ENCODE assay signal across 10 mouse cellular contexts in the genomic region with DNA sequence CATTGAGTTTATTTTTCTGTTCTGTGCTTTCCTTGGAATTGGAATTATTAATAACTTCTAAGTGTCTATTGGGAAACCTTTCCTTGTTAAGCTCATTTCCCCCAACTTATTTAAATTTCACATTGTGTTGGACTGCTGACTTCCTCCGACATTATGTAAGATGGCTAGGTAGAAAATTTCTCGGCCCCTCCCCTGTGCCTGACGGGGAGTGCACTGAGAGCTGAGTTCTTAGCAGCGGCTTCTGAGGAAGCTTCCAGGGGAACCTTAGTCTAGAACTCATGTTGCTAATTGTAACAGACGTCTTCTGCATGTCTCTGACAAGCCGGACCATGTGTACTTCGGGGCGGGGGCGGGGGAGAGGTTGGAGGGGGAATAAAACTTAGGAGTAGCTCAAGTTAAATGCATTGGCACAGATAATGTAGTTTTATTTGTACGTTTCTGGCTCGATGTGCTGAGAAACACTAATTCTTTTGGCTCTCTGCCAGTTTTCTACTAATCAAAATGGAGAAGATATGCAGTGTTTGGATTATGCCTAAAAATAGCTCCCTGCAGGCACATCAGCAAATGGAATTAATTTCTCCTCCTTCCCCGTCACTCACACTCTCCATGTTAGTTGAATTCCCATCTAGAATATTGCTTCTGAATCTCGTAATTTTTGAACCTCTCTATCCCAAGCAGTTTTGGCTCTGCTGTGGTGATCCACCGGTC. TPM values are rescaled to one million over a fixed set of nuclear protein-coding genes. Genes with fewer than 3 reads are reported as not detected.
A peak's percentile ranks its signal among the peaks of the same experiment; 100 is the strongest.
DNase-seq lines count a peak whose midpoint lies in the region; ATAC-seq and TF ChIP-seq lines count a peak whose summit lies in the region.
"Had no signal": no experiment of that assay in that cellular context is flagged by ENCODE, and none has a peak within 500 bp of the region (broad histone marks: within the 10 kb centered on the region; RNA-seq: fewer than 3 reads in every experiment).

No protein-coding gene starts in this region.

- peaks cover 36% of the 10 kb centered on the region for H3K4me1 ChIP-seq in forebrain, embryonic 13.5 days
- peaks cover 53% of the 10 kb centered on the region for H3K4me1 ChIP-seq in forebrain, embryonic 10.5 days
- H3K4me1 ChIP-seq in kidney, postnatal 0 days (replicated peaks; ENCODE audit: insufficient read depth, low read length): peaks cover 16% of the 10 kb centered on the region; the same call in 1 of the 2 replicates
- H3K4me1 ChIP-seq in kidney, embryonic 15.5 days: peaks cover 19% of the 10 kb centered on the region
- no peaks in the 10 kb centered on the region for H3K4me1 ChIP-seq in MEL (ENCODE audit: control insufficient read depth in 1 of 2, insufficient read depth in 2 of 2, low read length in 2 of 2)
- peaks cover 51% of the 10 kb centered on the region for H3K4me1 ChIP-seq in forebrain, embryonic 15.5 days

- ATAC-seq in forebrain, embryonic 13.5 days: peak; percentile 72
- ATAC-seq in kidney, postnatal 0 days (replicated peaks; ENCODE audit: low FRiP score, low read depth): no peak
- no peak for ATAC-seq in kidney, embryonic 15.5 days (replicated peaks; ENCODE audit: low FRiP score)
- ATAC-seq in forebrain, embryonic 15.5 days (replicated peaks): peak; percentile 75
- no peak for ATAC-seq in monocyte, adult 5-6 weeks (replicated peaks; ENCODE audit: insufficient number of reproducible peaks, low FRiP score, low TSS enrichment, poor library complexity, severe bottlenecking)

- no peak for TF ChIP-seq EP300 in MEL (IDR thresholded peaks at IDR 0.05; ENCODE audit: low read depth in 1 of 2, low read length in 2 of 2)

- TF ChIP-seq POLR2A in MEL (IDR thresholded peaks at IDR 0.05; ENCODE audit: control insufficient read depth in 1 of 2, insufficient read depth in 1 of 2, low read depth in 1 of 2, low read length in 2 of 2, poor library complexity in 1 of 2): no peak

- TF ChIP-seq RAD21 in MEL (IDR thresholded peaks at IDR 0.05; ENCODE audit: low read depth, low read length): no peak

- H3K27ac ChIP-seq in forebrain, embryonic 13.5 days: no peak overlapping the region; the same call in none of the 2 replicates
- H3K27ac ChIP-seq in forebrain, embryonic 10.5 days: no peak overlapping the region
- no peak overlapping the region for H3K27ac ChIP-seq in kidney, postnatal 0 days
- no peak overlapping the region for H3K27ac ChIP-seq in kidney, embryonic 15.5 days
- H3K27ac ChIP-seq in MEL (ENCODE audit: control insufficient read depth, low read depth, low read length): no peak overlapping the region
- peak overlapping the region; percentile 63 for H3K27ac ChIP-seq in forebrain, embryonic 15.5 days (replicated peaks)

- TF ChIP-seq CTCF in kidney, postnatal 0 days (IDR thresholded peaks at IDR 0.05; ENCODE audit: low read depth): no peak
- no peak for TF ChIP-seq CTCF in MEL (IDR thresholded peaks at IDR 0.05 in 2 of 3, conservative IDR thresholded peaks at IDR 0.05 in 1 of 3; ENCODE audit: control insufficient read depth in 1 of 3, insufficient read depth in 1 of 3, low read depth in 2 of 3, low read length in 3 of 3, poor library complexity in 1 of 3, severe bottlenecking in 1 of 3)

- H3K36me3 ChIP-seq in forebrain, embryonic 13.5 days (ENCODE audit: poor library complexity, severe bottlenecking): no peaks in the 10 kb centered on the region
- no peaks in the 10 kb centered on the region for H3K36me3 ChIP-seq in forebrain, embryonic 10.5 days (replicated peaks)
- H3K36me3 ChIP-seq in kidney, postnatal 0 days (ENCODE audit: insufficient read depth, low read length): no peaks in the 10 kb centered on the region
- no peaks in the 10 kb centered on the region for H3K36me3 ChIP-seq in kidney, embryonic 15.5 days
- no peaks in the 10 kb centered on the region for H3K36me3 ChIP-seq in MEL (ENCODE audit: control insufficient read depth in 1 of 2, insufficient read depth in 2 of 2, low read length in 2 of 2)
- no peaks in the 10 kb centered on the region for H3K36me3 ChIP-seq in forebrain, embryonic 15.5 days

- no peak overlapping the region for H3K4me3 ChIP-seq in forebrain, embryonic 13.5 days
- no peak overlapping the region for H3K4me3 ChIP-seq in forebrain, embryonic 10.5 days
- H3K4me3 ChIP-seq in kidney, postnatal 0 days (replicated peaks; ENCODE audit: low read depth, low read length): no peak overlapping the region
- no peak overlapping the region for H3K4me3 ChIP-seq in kidney, embryonic 15.5 days (replicated peaks)
- no peak overlapping the region for H3K4me3 ChIP-seq in MEL (ENCODE audit: control insufficient read depth in 1 of 2, insufficient read depth in 1 of 2, low read depth in 2 of 2, low read length in 2 of 2)
- peak overlapping the region; percentile 5; the same call in 1 of the 2 replicates for H3K4me3 ChIP-seq in forebrain, embryonic 15.5 days
- H3K4me3 ChIP-seq: myocyte had no signal

- H3K79me2 ChIP-seq in MEL (ENCODE audit: control insufficient read depth, insufficient read depth, low read length, poor library complexity): no peaks in the 10 kb centered on the region

- no peaks in the 10 kb centered on the region for H3K9me3 ChIP-seq in forebrain, embryonic 13.5 days (replicated peaks)
- H3K9me3 ChIP-seq in forebrain, embryonic 10.5 days: no peaks in the 10 kb centered on the region
- no peaks in the 10 kb centered on the region for H3K9me3 ChIP-seq in kidney, postnatal 0 days (replicated peaks; ENCODE audit: low read length)
- no peaks in the 10 kb centered on the region for H3K9me3 ChIP-seq in kidney, embryonic 15.5 days (replicated peaks)
- H3K9me3 ChIP-seq in MEL (replicated peaks; ENCODE audit: insufficient read depth, low read length): no peaks in the 10 kb centered on the region
- no peaks in the 10 kb centered on the region for H3K9me3 ChIP-seq in forebrain, embryonic 15.5 days

- H3K27me3 ChIP-seq in forebrain, embryonic 13.5 days: peaks cover 47% of the 10 kb centered on the region
- H3K27me3 ChIP-seq in forebrain, embryonic 10.5 days (ENCODE audit: poor library complexity, severe bottlenecking): peaks cover 86% of the 10 kb centered on the region
- peaks cover 42% of the 10 kb centered on the region for H3K27me3 ChIP-seq in kidney, postnatal 0 days (ENCODE audit: insufficient read depth, low read length)
- H3K27me3 ChIP-seq in kidney, embryonic 15.5 days: peaks cover 93% of the 10 kb centered on the region
- peaks cover 2 to 6% of the 10 kb centered on the region in 2 experiments; a peak in 3 of 4 replicates for H3K27me3 ChIP-seq in MEL (ENCODE audit: control insufficient read depth in 1 of 2, insufficient read depth in 2 of 2, low read length in 2 of 2)
- H3K27me3 ChIP-seq in forebrain, embryonic 15.5 days: peaks cover 26% of the 10 kb centered on the region

- DNase-seq in forebrain, embryonic 10.5 days (ENCODE audit: extremely low spot score, low spot score): no peak
- peak; percentile 56 for DNase-seq in kidney, postnatal 0 days (ENCODE audit: low spot score)
- no peak for DNase-seq in MEL (ENCODE audit: low read depth, low spot score)
- no peak for DNase-seq in adrenal gland, postnatal 25 days
- DNase-seq: kidney, postnatal 14 days had no signal

- 57% methylated on average over 14 of the region's 14 CpGs for WGBS in forebrain, embryonic 13.5 days
- 83% methylated on average over 14 of the region's 14 CpGs for WGBS in forebrain, embryonic 10.5 days
- 59% methylated on average over 14 of the region's 14 CpGs for WGBS in kidney, postnatal 0 days
- 63% methylated on average over 14 of the region's 14 CpGs for WGBS in kidney, embryonic 15.5 days
- WGBS in forebrain, embryonic 15.5 days: 43% methylated on average over 14 of the region's 14 CpGs

- 0 out of 2 replicates have a peak overlapping the region, but pooled peaks have one; percentile 10 for H3K4me2 ChIP-seq in forebrain, embryonic 13.5 days
- H3K4me2 ChIP-seq in kidney, postnatal 0 days (ENCODE audit: low read length): no peak overlapping the region
- H3K4me2 ChIP-seq in kidney, embryonic 15.5 days: no peak overlapping the region
- peak overlapping the region; percentile 19 for H3K4me2 ChIP-seq in forebrain, embryonic 15.5 days (replicated peaks)

- no peak overlapping the region for H3K9ac ChIP-seq in forebrain, embryonic 13.5 days
- H3K9ac ChIP-seq in kidney, postnatal 0 days (ENCODE audit: low read depth, low read length): no peak overlapping the region
- H3K9ac ChIP-seq in kidney, embryonic 15.5 days: no peak overlapping the region
- H3K9ac ChIP-seq in MEL (ENCODE audit: control insufficient read depth, low read depth, low read length, poor library complexity, severe bottlenecking): no peak overlapping the region
- no peak overlapping the region for H3K9ac ChIP-seq in forebrain, embryonic 15.5 days (replicated peaks)

TF ChIP-seq in MEL, 35 proteins besides CTCF, POLR2A, EP300 and RAD21:
- TF ChIP-seq E2F4 (IDR thresholded peaks at IDR 0.05; ENCODE audit: borderline replicate concordance, low read depth, low read length): no peak
- TF ChIP-seq MEF2A (IDR thresholded peaks at IDR 0.05; ENCODE audit: extremely low read depth, insufficient replicate concordance, low read depth, low read length, poor library complexity, severe bottlenecking): peak; percentile 16; the same call in 1 of the 2 replicates
TF ChIP-seq in MEL: peak in this region for 1.

RNA-seq across cellular contexts. Expression of a gene that starts 5.3 kb away (rescaled TPM):
- 0.39 and 0.77 TPM in 2 replicates for polyA plus RNA-seq in forebrain, embryonic 13.5 days (2015; fragmentation: Nextera tagmentation; extraction: Ambion mirVana)
- polyA plus RNA-seq in forebrain, embryonic 10.5 days (2016; fragmentation: Nextera tagmentation; extraction: Ambion mirVana): 0.07 and 0.21 TPM in 2 replicates
- polyA plus RNA-seq in kidney, postnatal 0 days (2015; fragmentation: Nextera tagmentation; extraction: Ambion mirVana): 0.37 and 0.55 TPM in 2 replicates
- 0.23 and 0.36 TPM in 2 replicates for polyA plus RNA-seq in kidney, embryonic 15.5 days (2015; fragmentation: Nextera tagmentation; extraction: Ambion mirVana)
- total RNA-seq in MEL (2012; rRNA removed): not detected in 2 replicates
- not detected for polyA plus RNA-seq in MEL (2012; ENCODE audit: insufficient read depth in 1 of 2, insufficient read length in 2 of 2, low read depth in 1 of 2, low replicate concordance in 2 of 2, missing spikeins in 1 of 2)
- 1.6 TPM in 2 replicates for polyA plus RNA-seq in forebrain, embryonic 15.5 days (2015; fragmentation: Nextera tagmentation; extraction: Ambion mirVana)
- total RNA-seq in adrenal gland, postnatal 25 days (2021): 2.6 and 4.2 TPM in 2 replicates
- 12.4 to 20.2 TPM (median 15.5 TPM) in 3 replicates for total RNA-seq in monocyte, adult 5-6 weeks (2017)

Comparison
In these comparisons a context has a peak if more than half of its experiments do, and no peak if none do; other contexts are left out.
1. ATAC-seq: peak in forebrain, embryonic 13.5 days (single experiment) and forebrain, embryonic 15.5 days (single experiment); none in kidney, postnatal 0 days (single experiment), kidney, embryonic 15.5 days (single experiment) and monocyte, adult 5-6 weeks (single experiment).
2. H3K4me2 ChIP-seq: peak in forebrain, embryonic 13.5 days (single experiment) and forebrain, embryonic 15.5 days (single experiment); none in kidney, postnatal 0 days (single experiment) and kidney, embryonic 15.5 days (single experiment).